Mouse (Mus musculus): ENCODE data around the gene Mapk8ip3.

GRCm38 (mm10) chr17:24933163-24933562 lies 3.6 kb downstream of the Mapk8ip3 start:
- TF ChIP-seq POLR2A (IDR thresholded peaks at IDR 0.05; ENCODE audit: low read depth, low read length) (no peak), CTCF (IDR thresholded peaks at IDR 0.05; ENCODE audit: extremely low read depth, insufficient read length, insufficient replicate concordance, low read depth, low read length) (no peak)

Measured in small intestine, adult 2 months (tissue).